Mouse (Mus musculus): ENCODE measurements around the gene Zscan12. TPM values are rescaled to one million over a fixed set of nuclear protein-coding genes. Genes with fewer than 3 reads are reported as not detected.
A peak's percentile ranks its signal among the peaks of the same experiment; 100 is the strongest.

The Zscan12 gene
- polyA plus RNA-seq, 1 experiment: 0.38 TPM

DNA sequence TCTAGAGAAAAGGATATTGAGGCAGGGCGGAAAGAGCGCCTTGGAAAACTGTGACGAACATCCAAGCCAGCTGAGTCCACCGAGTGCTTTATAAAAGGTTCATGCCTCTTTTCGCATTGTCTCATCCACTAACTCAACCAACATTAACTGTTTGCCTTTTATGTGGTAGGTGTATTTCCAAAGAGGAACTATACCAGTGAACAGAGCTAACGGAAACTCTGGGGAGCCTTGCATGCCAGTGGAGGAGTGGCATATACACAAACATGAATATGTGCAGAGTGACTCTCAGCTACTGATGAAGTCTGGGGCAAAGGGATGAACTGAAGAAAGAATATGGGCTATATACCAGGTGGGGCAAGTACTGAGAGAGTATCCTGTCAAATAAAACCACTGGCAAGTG, 39.2 kb upstream of the Zscan12 start:
- H3K4me3 ChIP-seq (ENCODE audit: low read depth, low read length): no peak overlapping the region
- no peaks in the 10 kb centered on the region for H3K4me1 ChIP-seq (ENCODE audit: control insufficient read depth, insufficient read depth, insufficient read length, low read length)
- no peaks in the 10 kb centered on the region; the same call in 1 of the 2 replicates for H3K27me3 ChIP-seq (ENCODE audit: control insufficient read depth, insufficient read depth, low read length)
- no peak overlapping the region for H3K27ac ChIP-seq (ENCODE audit: insufficient read depth, low read depth, low read length)
- 67% methylated on average over 6 of the region's 6 CpGs for WGBS
- no peaks in the 10 kb centered on the region for H3K36me3 ChIP-seq (ENCODE audit: control insufficient read depth, insufficient read depth, low read length)
- TF ChIP-seq CTCF (IDR thresholded peaks at IDR 0.05; ENCODE audit: extremely low read depth, insufficient read length, insufficient replicate concordance, low read depth, low read length) (no peak), POLR2A (IDR thresholded peaks at IDR 0.05; ENCODE audit: low read depth, low read length) (no peak)

DNA sequence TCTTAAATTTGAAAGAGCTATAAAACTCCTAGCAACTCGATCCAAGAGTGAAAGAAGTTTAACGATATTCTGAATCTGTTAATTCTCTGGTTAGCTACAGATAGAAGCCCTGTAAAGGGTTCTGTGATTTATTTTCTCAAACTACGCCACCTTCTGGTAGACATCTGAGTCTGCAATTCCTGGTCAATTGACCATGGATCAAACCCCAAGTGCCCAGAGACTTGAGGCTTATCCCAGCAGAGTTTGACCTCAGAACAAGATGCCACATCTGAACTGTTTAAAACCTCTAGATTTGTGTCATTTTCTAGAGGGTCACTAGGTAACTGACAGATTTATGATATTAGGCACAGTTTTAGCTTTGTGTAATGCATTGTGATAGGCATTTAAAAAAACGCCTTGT, 36.4 kb upstream of the Zscan12 start:
- 8% methylated on average over 4 of the region's 4 CpGs for WGBS
- no peaks in the 10 kb centered on the region; the same call in 1 of the 2 replicates for H3K27me3 ChIP-seq (ENCODE audit: control insufficient read depth, insufficient read depth, low read length)
- H3K4me1 ChIP-seq (ENCODE audit: control insufficient read depth, insufficient read depth, insufficient read length, low read length): no peaks in the 10 kb centered on the region
- no peaks in the 10 kb centered on the region for H3K36me3 ChIP-seq (ENCODE audit: control insufficient read depth, insufficient read depth, low read length)
- H3K4me3 ChIP-seq (ENCODE audit: low read depth, low read length): no peak overlapping the region
- TF ChIP-seq CTCF (IDR thresholded peaks at IDR 0.05; ENCODE audit: extremely low read depth, insufficient read length, insufficient replicate concordance, low read depth, low read length) (no peak), POLR2A (IDR thresholded peaks at IDR 0.05; ENCODE audit: low read depth, low read length) (no peak)
- no peak overlapping the region for H3K27ac ChIP-seq (ENCODE audit: insufficient read depth, low read depth, low read length)

DNA sequence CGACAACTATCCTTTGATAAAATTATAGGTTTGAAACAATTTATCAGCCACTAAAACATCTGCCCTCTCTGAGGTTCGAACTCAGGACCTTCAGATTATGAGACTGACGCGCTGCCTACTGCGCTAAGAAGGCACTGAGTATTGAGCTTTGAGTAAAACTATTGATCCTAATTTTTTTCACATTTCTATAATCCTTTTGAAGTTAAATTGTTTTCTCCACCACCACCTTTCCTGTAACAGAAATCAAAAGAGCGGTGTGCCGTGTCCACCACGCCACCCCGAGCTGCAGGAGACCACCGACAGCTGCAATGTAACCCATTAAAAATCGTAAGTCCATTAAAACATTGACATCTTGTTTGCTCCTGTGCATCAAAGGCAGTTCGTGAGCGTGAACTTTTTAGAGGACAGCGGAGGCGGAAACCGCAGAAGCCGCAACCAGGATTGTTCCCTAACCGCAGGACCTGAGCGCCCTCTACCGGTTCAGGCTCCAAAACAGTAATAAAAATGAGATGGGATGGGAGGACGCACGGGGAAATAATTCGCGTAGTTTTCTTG, 35.9 kb upstream of the Zscan12 start:
- Histone ChIP-seq H3K36me3 (ENCODE audit: control insufficient read depth, insufficient read depth, low read length) (no peaks in the 10 kb centered on the region), H3K27me3 (ENCODE audit: control insufficient read depth, insufficient read depth, low read length) (no peaks in the 10 kb centered on the region; the same call in 1 of the 2 replicates), H3K4me3 (ENCODE audit: low read depth, low read length) (peak overlapping the region; percentile 62), H3K4me1 (ENCODE audit: control insufficient read depth, insufficient read depth, insufficient read length, low read length) (no peaks in the 10 kb centered on the region), H3K27ac (ENCODE audit: insufficient read depth, low read depth, low read length) (no peak overlapping the region)
- peak; percentile 92 for TF ChIP-seq CTCF (IDR thresholded peaks at IDR 0.05; ENCODE audit: extremely low read depth, insufficient read length, insufficient replicate concordance, low read depth, low read length)
- TF ChIP-seq POLR2A (IDR thresholded peaks at IDR 0.05; ENCODE audit: low read depth, low read length): no peak
- under 1% methylated on average over 24 of the region's 24 CpGs for WGBS

DNA sequence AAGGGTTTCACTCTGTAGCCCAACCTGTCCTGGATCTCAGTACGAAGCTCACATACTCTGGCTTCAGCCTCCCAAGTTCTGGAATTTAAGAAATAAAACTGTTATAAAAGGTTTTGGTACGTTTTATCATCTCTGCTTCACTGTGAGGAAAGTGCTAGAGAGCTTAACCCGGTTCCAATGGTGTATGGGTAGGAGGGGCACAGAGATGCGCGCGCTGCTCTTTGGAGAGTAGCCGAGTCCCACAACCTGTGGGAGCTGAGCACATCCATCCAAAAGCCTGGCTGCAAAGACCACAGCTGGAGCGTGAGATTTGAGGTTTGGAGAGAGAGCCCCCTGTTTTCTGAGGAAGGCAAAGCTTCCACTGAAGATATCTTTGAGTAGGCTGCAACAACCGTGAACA, 35.2 kb upstream of the Zscan12 start:
- 3% methylated on average over 9 of the region's 9 CpGs for WGBS
- Histone ChIP-seq H3K4me3 (ENCODE audit: low read depth, low read length) (peak overlapping the region; percentile 11), H3K27me3 (ENCODE audit: control insufficient read depth, insufficient read depth, low read length) (no peaks in the 10 kb centered on the region), H3K27ac (ENCODE audit: insufficient read depth, low read depth, low read length) (no peak overlapping the region), H3K36me3 (ENCODE audit: control insufficient read depth, insufficient read depth, low read length) (no peaks in the 10 kb centered on the region), H3K4me1 (ENCODE audit: control insufficient read depth, insufficient read depth, insufficient read length, low read length) (no peaks in the 10 kb centered on the region)
- TF ChIP-seq POLR2A (IDR thresholded peaks at IDR 0.05; ENCODE audit: low read depth, low read length): no peak
- TF ChIP-seq CTCF (IDR thresholded peaks at IDR 0.05; ENCODE audit: extremely low read depth, insufficient read length, insufficient replicate concordance, low read depth, low read length): no peak

DNA sequence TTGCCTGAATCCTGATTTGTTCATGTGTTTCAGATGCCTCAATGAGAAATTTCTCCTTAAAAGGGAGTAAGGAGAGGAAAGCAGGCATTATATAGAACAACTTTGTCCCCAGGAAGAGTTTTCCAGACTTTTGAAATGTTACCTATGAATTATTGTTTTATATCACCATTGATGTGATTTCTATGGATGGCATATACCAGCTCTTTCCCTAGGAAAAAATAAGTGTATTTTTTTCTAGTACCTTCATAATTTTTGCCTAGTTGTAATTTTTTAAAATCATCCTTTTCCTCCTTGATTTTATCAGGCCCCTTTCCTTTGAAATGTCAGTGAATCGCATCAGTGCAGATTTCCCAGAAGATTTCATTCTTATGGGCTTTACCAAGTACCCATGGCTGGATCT, 16.0 kb upstream of the Zscan12 start, which contains the start of gene Olfr1367:
TSS of gene Olfr1367 (plus strand) at position 301 of the 400 bp plus-strand sequence.
- TF ChIP-seq POLR2A (IDR thresholded peaks at IDR 0.05; ENCODE audit: low read depth, low read length) (no peak), CTCF (IDR thresholded peaks at IDR 0.05; ENCODE audit: extremely low read depth, insufficient read length, insufficient replicate concordance, low read depth, low read length) (no peak)
- no peak within 1 kb of the TSS for H3K27ac ChIP-seq (ENCODE audit: insufficient read depth, low read depth, low read length)
- H3K36me3 ChIP-seq (ENCODE audit: control insufficient read depth, insufficient read depth, low read length): no peaks in the 10 kb centered on the region
- no peaks in the 10 kb centered on the region for H3K27me3 ChIP-seq (ENCODE audit: control insufficient read depth, insufficient read depth, low read length)
- no peak within 1 kb of the TSS for H3K4me3 ChIP-seq (ENCODE audit: low read depth, low read length)
- no peaks in the 10 kb centered on the region for H3K4me1 ChIP-seq (ENCODE audit: control insufficient read depth, insufficient read depth, insufficient read length, low read length)
- 92% methylated on average over 1 of the region's 1 CpGs for WGBS

DNA sequence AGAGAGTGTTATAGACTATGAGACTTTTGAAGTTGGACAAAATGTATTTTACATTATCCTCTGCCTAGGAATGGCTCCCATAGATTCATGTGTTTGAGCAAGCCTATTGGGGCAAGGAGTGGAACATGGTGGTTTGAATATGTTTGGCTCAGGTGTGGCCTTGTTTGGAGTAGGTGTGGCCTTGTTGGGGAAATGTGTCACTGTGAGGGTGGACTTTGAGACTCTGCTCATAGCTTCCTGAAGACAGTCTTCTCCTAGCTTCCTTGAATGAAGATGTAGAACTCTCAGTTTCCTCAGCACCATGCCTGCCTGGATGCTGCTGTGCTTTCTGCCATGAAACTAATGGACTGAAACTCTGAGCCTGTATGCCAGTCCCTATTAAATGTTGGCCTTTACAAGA, 12.0 kb upstream of the Zscan12 start:
- no peaks in the 10 kb centered on the region for H3K4me1 ChIP-seq (ENCODE audit: control insufficient read depth, insufficient read depth, insufficient read length, low read length)
- TF ChIP-seq POLR2A (IDR thresholded peaks at IDR 0.05; ENCODE audit: low read depth, low read length): no peak
- no peak for TF ChIP-seq CTCF (IDR thresholded peaks at IDR 0.05; ENCODE audit: extremely low read depth, insufficient read length, insufficient replicate concordance, low read depth, low read length)
- no peaks in the 10 kb centered on the region for H3K27me3 ChIP-seq (ENCODE audit: control insufficient read depth, insufficient read depth, low read length)
- H3K4me3 ChIP-seq (ENCODE audit: low read depth, low read length): no peak overlapping the region
- H3K27ac ChIP-seq (ENCODE audit: insufficient read depth, low read depth, low read length): no peak overlapping the region
- no peaks in the 10 kb centered on the region for H3K36me3 ChIP-seq (ENCODE audit: control insufficient read depth, insufficient read depth, low read length)

DNA sequence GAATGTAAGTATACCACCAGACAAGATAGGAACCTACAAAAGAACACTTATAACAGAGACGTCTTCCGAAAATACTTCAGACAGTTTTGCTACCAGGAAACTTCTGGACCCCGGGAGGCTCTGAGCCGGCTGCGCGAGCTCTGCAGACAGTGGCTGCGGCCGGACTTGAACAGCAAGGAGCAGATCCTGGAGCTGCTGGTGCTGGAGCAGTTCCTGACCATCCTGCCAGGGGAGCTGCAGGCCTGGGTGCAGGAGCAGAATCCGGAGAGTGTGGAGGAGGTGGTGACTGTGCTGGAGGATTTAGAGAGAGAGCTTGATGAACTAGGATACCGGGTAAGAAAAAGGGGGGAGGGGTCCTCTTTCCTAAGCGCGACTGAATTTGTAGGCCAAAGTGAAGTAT, 1.1 kb downstream of the Zscan12 start:
- H3K27me3 ChIP-seq (ENCODE audit: control insufficient read depth, insufficient read depth, low read length): no peaks in the 10 kb centered on the region
- H3K4me1 ChIP-seq (ENCODE audit: control insufficient read depth, insufficient read depth, insufficient read length, low read length): 0 out of 2 replicates have a peak, but pooled peaks cover 1% of the 10 kb centered on the region
- H3K4me3 ChIP-seq (ENCODE audit: low read depth, low read length): no peak overlapping the region
- WGBS: 70% methylated on average over 12 of the region's 12 CpGs
- peaks cover 7% of the 10 kb centered on the region for H3K36me3 ChIP-seq (ENCODE audit: control insufficient read depth, insufficient read depth, low read length)
- H3K27ac ChIP-seq (ENCODE audit: insufficient read depth, low read depth, low read length): no peak overlapping the region
- TF ChIP-seq POLR2A (IDR thresholded peaks at IDR 0.05; ENCODE audit: low read depth, low read length): no peak
- TF ChIP-seq CTCF (IDR thresholded peaks at IDR 0.05; ENCODE audit: extremely low read depth, insufficient read length, insufficient replicate concordance, low read depth, low read length): no peak

Data from small intestine, adult 2 months (tissue).